ENCODE assay signal across 39 mouse cellular contexts in the genomic region with DNA sequence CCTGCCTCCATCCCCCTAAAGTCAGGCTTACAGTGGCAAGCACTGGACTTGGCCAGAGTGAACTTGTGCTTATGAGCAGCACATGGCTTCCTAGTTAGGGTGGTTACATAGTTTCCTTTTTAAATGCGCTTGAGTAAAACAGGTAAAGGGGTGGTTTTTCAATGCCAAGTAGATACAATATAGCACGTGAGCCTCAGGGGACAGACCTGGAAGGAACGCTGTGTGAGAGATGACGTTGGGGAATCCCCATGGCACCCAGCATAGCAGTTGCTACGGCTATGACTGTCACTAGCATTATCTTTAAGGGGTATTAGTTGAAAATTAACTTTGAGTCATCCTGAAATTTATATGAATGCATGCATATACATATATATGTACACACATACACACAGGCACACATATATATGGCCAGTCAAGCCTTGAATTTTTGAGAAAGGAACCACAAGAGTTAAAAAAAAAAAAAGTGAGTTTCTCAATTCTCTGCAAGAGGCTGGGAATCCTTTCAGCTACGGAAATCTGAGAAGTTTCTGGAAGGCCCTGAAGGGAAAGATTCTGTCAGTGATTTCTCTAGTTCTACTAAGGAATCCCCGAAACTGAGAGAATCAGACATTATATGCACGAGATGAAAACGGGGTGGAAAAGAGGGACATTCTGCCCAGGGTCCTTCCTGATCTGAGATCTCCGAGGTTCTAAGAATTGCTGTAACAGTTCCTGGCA. TPM values are rescaled to one million over a fixed set of nuclear protein-coding genes. Genes with fewer than 3 reads are reported as not detected.
A peak's percentile ranks its signal among the peaks of the same experiment; 100 is the strongest.
DNase-seq lines count a peak whose midpoint lies in the region; ATAC-seq and TF ChIP-seq lines count a peak whose summit lies in the region.
"Had no signal": no experiment of that assay in that cellular context is flagged by ENCODE, and none has a peak within 500 bp of the region (broad histone marks: within the 10 kb centered on the region; RNA-seq: fewer than 3 reads in every experiment).

No protein-coding gene starts in this region.

- no peak for TF ChIP-seq RAD21 in CH12.LX (IDR thresholded peaks at IDR 0.05; ENCODE audit: low read depth, low read length)

- no peaks in the 10 kb centered on the region for H3K9me3 ChIP-seq in CH12.LX (replicated peaks; ENCODE audit: low read length)
- H3K9me3 ChIP-seq in midbrain, embryonic 11.5 days (ENCODE audit: control insufficient read depth, low read length) = no peaks in the 10 kb centered on the region
- H3K9me3 ChIP-seq: midbrain, embryonic 10.5 days; neural tube, embryonic 12.5 days had no signal

- intact Hi-C loops in gastrocnemius, adult 2 months (cut with DNase I) = no loop called here
- intact Hi-C loops in heart, postnatal 14 days (cut with DNase I) = no loop called here

- dilution Hi-C loops in CH12.LX (cut with MboI; ENCODE audit: extremely low pct_ligation_motif_present, extremely low pct_unique_long_range_greater_than_20kb, low sequenced_read_pairs) = no loop called here

- no peaks in the 10 kb centered on the region for H3K79me2 ChIP-seq in CH12.LX (replicated peaks; ENCODE audit: control insufficient read depth, extremely low read depth, insufficient read depth, poor library complexity, severe bottlenecking)

- in situ Hi-C loops in CH12.LX (cut with MboI; ENCODE audit: low pct_ligation_motif_present, low pct_unique_long_range_greater_than_20kb, low sequenced_read_pairs) = loop anchor here (5.0 kb wide), 1 partner anchor 37 kb away; the partner anchor contains the start of gene Apobr

- TF ChIP-seq POLR2A in CH12.LX (IDR thresholded peaks at IDR 0.05; ENCODE audit: low read depth, low read length) = no peak

- peak; percentile 82 for ATAC-seq in inflammation-experienced regulatory T-cells, adult 6 months
- ATAC-seq in midbrain, embryonic 11.5 days (ENCODE audit: low FRiP score) = no peak
- ATAC-seq: forebrain, embryonic 14.5 days; hindbrain, embryonic 16.5 days; intestine, embryonic 16.5 days; midbrain, embryonic 16.5 days had no signal

- H3K27me3 ChIP-seq in CH12.LX (replicated peaks) = no peaks in the 10 kb centered on the region
- H3K27me3 ChIP-seq in midbrain, embryonic 11.5 days (ENCODE audit: control insufficient read depth, insufficient read depth, low read length) = no peaks in the 10 kb centered on the region
- H3K27me3 ChIP-seq: neural tube, embryonic 12.5 days had no signal

- H3K9ac ChIP-seq in CH12.LX (ENCODE audit: insufficient read depth, low read depth) = no peak overlapping the region
- H3K9ac ChIP-seq in midbrain, embryonic 11.5 days (ENCODE audit: low read length) = no peak overlapping the region
- H3K9ac ChIP-seq: liver, embryonic 14.5 days; lung, embryonic 14.5 days; neural tube, embryonic 12.5 days had no signal

- H3K4me1 ChIP-seq in CH12.LX (ENCODE audit: control insufficient read depth in 1 of 2, insufficient read depth in 2 of 2) = peaks cover 4 to 28% of the 10 kb centered on the region in 2 experiments
- no peaks in the 10 kb centered on the region for H3K4me1 ChIP-seq in midbrain, embryonic 11.5 days (ENCODE audit: control insufficient read depth, insufficient read depth, low read length)
- H3K4me1 ChIP-seq: midbrain, embryonic 10.5 days had no signal

- no peak for TF ChIP-seq CTCF in gastrocnemius, adult 2 months (IDR thresholded peaks at IDR 0.05)
- TF ChIP-seq CTCF in CH12.LX (conservative IDR thresholded peaks at IDR 0.05 in 1 of 2, IDR thresholded peaks at IDR 0.05 in 1 of 2; ENCODE audit: low read depth in 2 of 2, low read length in 2 of 2) = no peak

- WGBS in midbrain, embryonic 11.5 days = 87% methylated on average over 10 of the region's 10 CpGs

- peak overlapping the region; percentile 48 for H3K27ac ChIP-seq in gastrocnemius, adult 2 months
- no peak overlapping the region for H3K27ac ChIP-seq in CH12.LX (ENCODE audit: insufficient read depth, low read depth)
- H3K27ac ChIP-seq in midbrain, embryonic 11.5 days (ENCODE audit: low read depth, low read length) = no peak overlapping the region
- H3K27ac ChIP-seq: liver, embryonic 14.5 days; midbrain, embryonic 10.5 days; neural tube, embryonic 12.5 days had no signal

- H3K4me2 ChIP-seq in CH12.LX (ENCODE audit: insufficient read depth, low read depth, poor library complexity, severe bottlenecking) = peak overlapping the region; percentile 40; the same call in 1 of the 2 replicates
- H3K4me2 ChIP-seq in midbrain, embryonic 11.5 days = no peak overlapping the region
- H3K4me2 ChIP-seq: lung, embryonic 14.5 days; neural tube, embryonic 12.5 days had no signal

- H3K4me3 ChIP-seq in gastrocnemius, adult 2 months = peak overlapping the region; percentile 15; the same call in 1 of the 2 replicates
- H3K4me3 ChIP-seq in CH12.LX (replicated peaks in 1 of 3; ENCODE audit: low read depth in 2 of 3, low read length in 2 of 3, poor library complexity in 1 of 3) = no peak overlapping the region
- H3K4me3 ChIP-seq in midbrain, embryonic 11.5 days (ENCODE audit: low read depth, low read length) = no peak overlapping the region
- H3K4me3 ChIP-seq: midbrain, embryonic 10.5 days; neural tube, embryonic 12.5 days had no signal

- DNase-seq in gastrocnemius, adult 2 months = no peak
- DNase-seq in gastrocnemius, adult 8-10 months (ENCODE audit: low spot score in 2 of 2) = no peak
- DNase-seq in CH12.LX (ENCODE audit: extremely low read depth) = peak; percentile 85
- DNase-seq in midbrain, embryonic 11.5 days (ENCODE audit: low spot score, missing footprints) = no peak
- no peak for DNase-seq in heart, postnatal 14 days
- no peak for DNase-seq in kidney, adult 18-20 months
- DNase-seq: adrenal gland, adult 2 months; adrenal gland, postnatal 36 days; cerebellum, adult 18-20 months; cerebellum, postnatal 10 days; gastrocnemius, postnatal 10 days; kidney, adult 9 months; kidney, postnatal 10 days; layer of hippocampus, adult 9-11 months; liver; lung, embryonic 14.5 days; right cerebral cortex, adult 18-20 months; right cerebral cortex, postnatal 4 days had no signal

- TF ChIP-seq EP300 in CH12.LX (IDR thresholded peaks at IDR 0.05; ENCODE audit: low read length) = peak; percentile 87

- peaks cover 0 to 20% of the 10 kb centered on the region in 2 experiments for H3K36me3 ChIP-seq in CH12.LX (replicated peaks in 1 of 2; ENCODE audit: control insufficient read depth in 1 of 2, insufficient read depth in 1 of 2, low read length in 1 of 2)
- no peaks in the 10 kb centered on the region for H3K36me3 ChIP-seq in midbrain, embryonic 11.5 days (ENCODE audit: control insufficient read depth, insufficient read depth, low read length)
- H3K36me3 ChIP-seq: midbrain, embryonic 10.5 days; neural tube, embryonic 12.5 days had no signal

TF ChIP-seq in CH12.LX, 34 proteins besides CTCF, POLR2A, EP300 and RAD21 (continues in another document):
- no peak for TF ChIP-seq ZMIZ1 (IDR thresholded peaks at IDR 0.05; ENCODE audit: low read depth, low read length)
- peak; percentile 95 for TF ChIP-seq IRF4 (IDR thresholded peaks at IDR 0.05; ENCODE audit: low read depth, low read length)
- peak; percentile 41 for TF ChIP-seq HCFC1 (IDR thresholded peaks at IDR 0.05; ENCODE audit: low read depth, low read length)

RNA-seq across cellular contexts. Expression of gene Nupr1, which starts 10.9 kb away (rescaled TPM):
- 10 to 100 TPM in 1 of 2 experiments, 1 to 10 TPM in 1; 8.8 to 10.9 TPM for total RNA-seq in gastrocnemius, adult 2 months (2021)
- total RNA-seq in gastrocnemius, adult 8-10 months (2022) = 1 to 10 TPM; 3.5 to 6.7 (median 4.7) TPM
- total RNA-seq in CH12.LX (2012; rRNA removed) (4.9 and 13.9 TPM in 2 replicates), CH12.LX (2014; rRNA removed) (5.5 and 6.4 TPM in 2 replicates)
- polyA plus RNA-seq in CH12.LX (2012; ENCODE audit: insufficient read length, low read depth) = 12.5 and 13.5 TPM in 2 replicates
- 1 to 10 TPM in 1 of 3 experiments, not detected in 2; 2.2 TPM for polyA plus RNA-seq in inflammation-experienced regulatory T-cells, adult 6 months (2017; shearing (Covaris generic))
- 2.8 and 3.4 TPM in 2 replicates for polyA plus RNA-seq in midbrain, embryonic 11.5 days (2014; fragmentation: Nextera tagmentation; extraction: Ambion mirVana)
- total RNA-seq in heart, postnatal 14 days (2021) = 1 to 10 TPM; 8.7 to 9.2 TPM

RNA-seq across cellular contexts. Expression of gene Il27, which starts 25.0 kb away (rescaled TPM):
- total RNA-seq in gastrocnemius, adult 2 months (2021) = not detected
- not detected for total RNA-seq in gastrocnemius, adult 8-10 months (2022)
- total RNA-seq in CH12.LX (2012; rRNA removed) (not detected in 2 replicates), CH12.LX (2014; rRNA removed) (not detected in 2 replicates)
- polyA plus RNA-seq in CH12.LX (2012; ENCODE audit: insufficient read length, low read depth) = 0.31 TPM in 1 of 2 replicates, not detected in the other
- not detected for polyA plus RNA-seq in inflammation-experienced regulatory T-cells, adult 6 months (2017; shearing (Covaris generic))
- polyA plus RNA-seq in midbrain, embryonic 11.5 days (2014; fragmentation: Nextera tagmentation; extraction: Ambion mirVana) = not detected in 2 replicates
- total RNA-seq in heart, postnatal 14 days (2021) = not detected
- total RNA-seq: adrenal gland, adult 2 months; adrenal gland, postnatal 36 days; gastrocnemius, postnatal 10 days; heart, adult 8-10 months; heart, postnatal 25 days; left cerebral cortex, adult 18-20 months; left cerebral cortex, postnatal 14 days; MEL had no signal
- polyA plus RNA-seq: brain, embryonic 14.5 days; forebrain, embryonic 14.5 days; frontal cortex, adult 2 months; gonadal fat pad, adult 2 months; heart, embryonic 14.5 days; hindbrain, embryonic 11.5 days; hindbrain, embryonic 16.5 days; intestine, embryonic 16.5 days; limb, embryonic 11.5 days; lung, embryonic 14.5 days; midbrain, embryonic 10.5 days; midbrain, embryonic 16.5 days; neural tube, embryonic 12.5 days; stomach, embryonic 14.5 days; testis, adult 2 months had no signal

RNA-seq across cellular contexts. Expression of gene Sgf29, which starts 29.4 kb away (rescaled TPM):
- 10 to 100 TPM; 30.0 to 34.1 TPM for total RNA-seq in gastrocnemius, adult 2 months (2021)
- 10 to 100 TPM; 26.7 to 43.5 (median 34.7) TPM for total RNA-seq in gastrocnemius, adult 8-10 months (2022)
- total RNA-seq in CH12.LX (2012; rRNA removed) (45.9 and 55.6 TPM in 2 replicates), CH12.LX (2014; rRNA removed) (20.5 and 31.7 TPM in 2 replicates)
- 70.0 and 71.7 TPM in 2 replicates for polyA plus RNA-seq in CH12.LX (2012; ENCODE audit: insufficient read length, low read depth)
- polyA plus RNA-seq in inflammation-experienced regulatory T-cells, adult 6 months (2017; shearing (Covaris generic)) = 100 to 1,000 TPM in 1 of 3 experiments, 10 to 100 TPM in 2; 46.5 to 103 (median 70.1) TPM
- 44.4 and 49.4 TPM in 2 replicates for polyA plus RNA-seq in midbrain, embryonic 11.5 days (2014; fragmentation: Nextera tagmentation; extraction: Ambion mirVana)
- 10 to 100 TPM; 24.6 to 28.6 TPM for total RNA-seq in heart, postnatal 14 days (2021)

RNA-seq across cellular contexts. Expression of gene Cln3, which starts 34.1 kb away (rescaled TPM):
- 10 to 100 TPM in 1 of 2 experiments, 1 to 10 TPM in 1; 9.1 to 13.4 TPM for total RNA-seq in gastrocnemius, adult 2 months (2021)
- total RNA-seq in gastrocnemius, adult 8-10 months (2022) = 10 to 100 TPM in 3 of 4 experiments, 1 to 10 TPM in 1; 9.0 to 14.7 (median 12.6) TPM
- total RNA-seq in CH12.LX (2012; rRNA removed) (20.7 and 21.9 TPM in 2 replicates), CH12.LX (2014; rRNA removed) (19.1 and 19.2 TPM in 2 replicates)
- polyA plus RNA-seq in CH12.LX (2012; ENCODE audit: insufficient read length, low read depth) = 46.2 and 47.2 TPM in 2 replicates
- polyA plus RNA-seq in inflammation-experienced regulatory T-cells, adult 6 months (2017; shearing (Covaris generic)) = 10 to 100 TPM; 25.2 to 57.9 (median 51.4) TPM
- 22.4 and 23.4 TPM in 2 replicates for polyA plus RNA-seq in midbrain, embryonic 11.5 days (2014; fragmentation: Nextera tagmentation; extraction: Ambion mirVana)
- 10 to 100 TPM; 13.2 to 13.3 TPM for total RNA-seq in heart, postnatal 14 days (2021)

RNA-seq across cellular contexts. Expression of gene Apobr, which starts 35.0 kb away (rescaled TPM):
- total RNA-seq in gastrocnemius, adult 2 months (2021) = under 1 TPM; 0.38 to 0.78 TPM
- total RNA-seq in gastrocnemius, adult 8-10 months (2022) = under 1 TPM; 0.15 to 0.94 (median 0.29) TPM
- 1.3 and 1.8 TPM in 2 replicates for total RNA-seq in CH12.LX (2012; rRNA removed)
- 1.5 and 1.6 TPM in 2 replicates for total RNA-seq in CH12.LX (2014; rRNA removed)
- polyA plus RNA-seq in CH12.LX (2012; ENCODE audit: insufficient read length, low read depth) = 9.7 and 10.1 TPM in 2 replicates
- polyA plus RNA-seq in inflammation-experienced regulatory T-cells, adult 6 months (2017; shearing (Covaris generic)) = 1 to 10 TPM in 1 of 3 experiments, under 1 TPM in 1, not detected in 1; 0.23 to 2.3 TPM
- 0.46 and 0.57 TPM in 2 replicates for polyA plus RNA-seq in midbrain, embryonic 11.5 days (2014; fragmentation: Nextera tagmentation; extraction: Ambion mirVana)
- 1 to 10 TPM in 1 of 2 experiments, under 1 TPM in 1; 0.65 to 1.7 TPM for total RNA-seq in heart, postnatal 14 days (2021)
